Mouse (Mus musculus) heart, embryonic 13.5 days (tissue): ENCODE results near the gene Rbfox1. TPM values are rescaled to one million over a fixed set of nuclear protein-coding genes. Genes with fewer than 3 reads are reported as not detected.
A peak's percentile ranks its signal among the peaks of the same experiment; 100 is the strongest.

ENCODE experiments used
- ATAC-seq: fragments of 200-750 bp; cut with Nextera tagmentation; 2 replicates; pipeline ENCODE4 v1.8.0; 2017; ENCODE audit warnings: moderate TSS enrichment; ENCODE audit not compliant: insufficient number of reproducible peaks, low FRiP score, low TSS enrichment; ENCODE audit errors: extremely low read depth
- H3K27ac ChIP-seq: fragments of 300-500 bp; sonication (generic); replicated peaks from 2 replicates; pipeline ENCODE4 v1.5.1; 2015; ENCODE audit warnings: moderate library complexity, mild to moderate bottlenecking, inconsistent platforms
- H3K27me3 ChIP-seq: fragments of 300-500 bp; sonication (generic); replicated peaks from 2 replicates; pipeline ENCODE4 v1.6.1; 2015; ENCODE audit warnings: mild to moderate bottlenecking, inconsistent platforms
- H3K36me3 ChIP-seq: fragments of 300-500 bp; sonication (generic); 2 replicates; pipeline ENCODE4 v1.6.1; 2015; ENCODE audit warnings: mild to moderate bottlenecking, inconsistent platforms
- H3K4me1 ChIP-seq: fragments of 300-500 bp; sonication (generic); 2 replicates; pipeline ENCODE4 v1.6.1; 2015; ENCODE audit warnings: inconsistent platforms
- H3K4me2 ChIP-seq: fragments of 300-500 bp; sonication (generic); 2 replicates; pipeline ENCODE4 v1.6.1; 2015; ENCODE audit warnings: inconsistent platforms, mild to moderate bottlenecking, moderate library complexity
- H3K4me3 ChIP-seq: fragments of 300-500 bp; sonication (generic); 2 replicates; pipeline ENCODE4 v1.5.1; 2015; ENCODE audit warnings: moderate library complexity, mild to moderate bottlenecking, inconsistent platforms
- H3K9ac ChIP-seq: fragments of 300-500 bp; sonication (generic); 2 replicates; pipeline ENCODE4 v1.6.1; 2015; ENCODE audit warnings: inconsistent platforms, mild to moderate bottlenecking, moderate library complexity
- H3K9me3 ChIP-seq: fragments of 300-500 bp; sonication (generic); 2 replicates; pipeline ENCODE4 v1.6.1; 2016; ENCODE audit warnings: inconsistent platforms
- WGBS: fragments of 180-500 bp; shearing (Covaris S2); methylation state at CpG from one replicate; pipeline ENCODE4 v1.1.7; 2015; ENCODE audit warnings: mixed read lengths; 5-methylcytosine and 5-hydroxymethylcytosine counted together
- polyA plus RNA-seq: library from polyadenylated mRNA; unstranded; fragments of >200 nt; fragmentation: Nextera tagmentation; extraction: Ambion mirVana; gene quantifications from 2 replicates; pipeline ENCODE4 v1.2.1, GENCODE M21; 2015

Gene Rbfox1
- polyA plus RNA-seq, 1 experiment from 2014 or later: 2.8 TPM

DNA sequence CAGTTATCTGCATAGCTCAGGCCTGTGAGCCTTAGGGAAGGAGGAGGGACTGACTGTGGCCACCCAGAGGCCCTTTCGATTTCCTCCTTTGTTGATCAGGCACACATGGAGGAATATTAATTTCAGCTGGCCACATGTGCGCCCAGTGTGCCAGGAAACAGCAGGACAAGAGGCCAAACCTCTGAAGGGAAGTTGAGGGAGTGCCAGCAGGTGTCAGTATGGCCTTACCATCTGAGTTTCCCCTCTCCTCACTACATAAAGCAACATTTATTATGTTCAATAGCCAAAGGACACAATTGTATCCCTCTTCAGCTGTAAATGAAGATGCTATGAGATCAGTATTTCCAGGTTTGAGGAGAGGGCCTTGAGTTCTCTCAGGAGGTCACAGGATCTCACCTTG, 13.2 kb downstream of the Rbfox1 start:
- H3K4me3 ChIP-seq: no peak overlapping the region
- no peak overlapping the region for H3K9ac ChIP-seq
- H3K4me2 ChIP-seq: no peak overlapping the region
- no peaks in the 10 kb centered on the region for H3K36me3 ChIP-seq
- no peaks in the 10 kb centered on the region for H3K4me1 ChIP-seq
- H3K9me3 ChIP-seq: no peaks in the 10 kb centered on the region
- no peak for ATAC-seq
- H3K27me3 ChIP-seq: 0 out of 2 replicates have a peak, but pooled peaks cover 7% of the 10 kb centered on the region
- WGBS: 70% methylated on average over 2 of the region's 2 CpGs
- H3K27ac ChIP-seq: no peak overlapping the region

DNA sequence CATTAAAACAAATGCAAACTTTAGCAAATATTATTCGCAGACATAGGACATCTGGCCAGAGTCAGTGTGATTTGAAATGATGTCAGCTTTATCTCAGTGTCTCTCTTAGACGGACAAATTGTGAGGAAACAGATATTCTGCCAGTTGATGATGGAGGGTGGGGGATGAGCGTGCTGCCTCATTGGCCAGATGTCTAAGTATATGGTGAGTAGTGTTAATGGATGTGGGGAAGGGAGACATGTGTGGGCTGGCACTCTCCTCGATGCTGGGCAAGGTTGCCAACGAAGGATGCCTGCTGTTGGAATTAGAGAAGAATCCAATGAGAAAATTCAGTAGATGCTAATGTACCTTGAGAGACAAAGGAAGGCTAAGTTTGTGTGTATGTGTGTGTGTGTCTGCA, 25.6 kb downstream of the Rbfox1 start:
- Histone ChIP-seq H3K36me3 (no peaks in the 10 kb centered on the region), H3K27ac (no peak overlapping the region), H3K27me3 (no peaks in the 10 kb centered on the region), H3K4me2 (no peak overlapping the region), H3K9ac (no peak overlapping the region), H3K9me3 (no peaks in the 10 kb centered on the region), H3K4me3 (no peak overlapping the region), H3K4me1 (peaks cover 17% of the 10 kb centered on the region)
- 58% methylated on average over 5 of the region's 5 CpGs for WGBS
- no peak for ATAC-seq

DNA sequence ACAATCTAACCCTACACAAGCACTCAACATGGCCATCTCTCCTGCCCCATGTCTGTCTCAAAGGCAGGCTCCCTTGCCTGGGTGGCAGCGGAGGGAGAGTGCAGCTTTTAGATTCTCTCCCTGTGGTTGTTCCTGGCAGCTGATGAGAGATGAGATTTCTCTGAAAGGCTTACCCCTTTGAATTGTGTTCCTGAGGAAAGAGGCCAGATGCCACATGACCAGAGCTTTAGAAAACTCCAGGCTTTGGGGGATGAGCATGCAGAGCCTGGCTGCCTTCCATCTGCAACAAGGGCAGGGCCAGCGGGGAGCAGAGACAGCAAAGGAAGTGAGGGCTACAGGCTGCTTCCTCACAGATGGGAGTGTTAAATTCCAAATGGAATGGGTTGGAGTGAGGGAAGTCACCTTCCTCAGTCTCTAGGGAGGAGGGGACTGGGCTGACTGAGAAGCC, 26.7 kb downstream of the Rbfox1 start:
- ATAC-seq: no peak
- 28% methylated on average over 2 of the region's 2 CpGs for WGBS
- H3K27ac ChIP-seq: peak overlapping the region; percentile 61; the same call in 1 of the 2 replicates

DNA sequence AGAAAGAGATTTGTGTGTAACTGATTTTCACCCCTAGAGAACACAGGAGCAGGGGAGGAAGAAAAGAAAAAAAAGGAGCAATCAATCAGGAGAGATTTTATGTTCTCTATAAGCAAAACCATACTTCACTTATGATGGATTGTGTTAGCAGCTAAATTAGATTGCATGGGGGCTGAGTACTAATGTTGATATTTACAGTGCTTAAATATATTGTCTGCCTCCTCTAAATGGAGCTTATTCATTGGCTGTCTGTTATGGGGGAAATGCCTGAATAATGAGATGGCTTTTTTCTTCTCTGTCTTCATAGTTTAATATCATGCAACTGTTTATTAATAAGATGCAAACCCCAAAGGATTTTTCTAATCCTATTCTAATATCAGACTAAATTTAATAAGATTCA, 32.8 kb downstream of the Rbfox1 start:
- H3K4me1 ChIP-seq: peaks cover 5% of the 10 kb centered on the region
- H3K4me2 ChIP-seq: no peak overlapping the region

More for the DNA sequence above, 26.7 kb downstream of the Rbfox1 start:
- H3K4me1 ChIP-seq: peaks cover 17% of the 10 kb centered on the region
- no peak overlapping the region for H3K9ac ChIP-seq
- H3K4me3 ChIP-seq: no peak overlapping the region
- H3K36me3 ChIP-seq: no peaks in the 10 kb centered on the region
- H3K4me2 ChIP-seq: no peak overlapping the region
- no peaks in the 10 kb centered on the region for H3K9me3 ChIP-seq
- H3K27me3 ChIP-seq: no peaks in the 10 kb centered on the region

DNA sequence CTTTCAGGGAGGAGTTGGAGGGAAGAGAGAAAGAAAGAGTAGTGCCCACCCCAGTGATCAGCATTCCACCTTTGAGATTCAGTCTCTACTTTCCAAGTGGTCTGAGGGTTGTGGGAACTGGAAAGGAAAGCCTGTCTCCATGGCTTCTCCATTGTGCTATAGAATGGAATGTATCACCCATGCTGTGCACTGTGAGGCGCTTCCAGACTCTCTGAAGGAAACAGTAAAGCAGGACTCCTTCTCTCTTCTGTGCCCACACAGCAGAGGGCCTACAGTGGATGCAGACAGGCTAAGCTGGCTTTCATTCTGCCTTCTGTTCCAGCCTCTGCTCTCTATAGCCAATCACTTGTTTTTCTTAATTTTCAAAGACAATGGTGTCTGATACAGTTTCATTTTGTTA, 41.8 kb downstream of the Rbfox1 start:
- Histone ChIP-seq H3K36me3 (no peaks in the 10 kb centered on the region), H3K9me3 (no peaks in the 10 kb centered on the region), H3K27me3 (0 out of 2 replicates have a peak, but pooled peaks cover 6% of the 10 kb centered on the region), H3K9ac (no peak overlapping the region), H3K4me2 (no peak overlapping the region), H3K27ac (no peak overlapping the region), H3K4me1 (peaks cover 5% of the 10 kb centered on the region), H3K4me3 (no peak overlapping the region)
- 46% methylated on average over 1 of the region's 1 CpGs for WGBS
- no peak for ATAC-seq

More for the DNA sequence above, 32.8 kb downstream of the Rbfox1 start:
- Histone ChIP-seq H3K27ac (no peak overlapping the region), H3K9ac (no peak overlapping the region), H3K4me3 (no peak overlapping the region), H3K27me3 (no peaks in the 10 kb centered on the region), H3K9me3 (no peaks in the 10 kb centered on the region), H3K36me3 (no peaks in the 10 kb centered on the region)
- ATAC-seq: no peak

DNA sequence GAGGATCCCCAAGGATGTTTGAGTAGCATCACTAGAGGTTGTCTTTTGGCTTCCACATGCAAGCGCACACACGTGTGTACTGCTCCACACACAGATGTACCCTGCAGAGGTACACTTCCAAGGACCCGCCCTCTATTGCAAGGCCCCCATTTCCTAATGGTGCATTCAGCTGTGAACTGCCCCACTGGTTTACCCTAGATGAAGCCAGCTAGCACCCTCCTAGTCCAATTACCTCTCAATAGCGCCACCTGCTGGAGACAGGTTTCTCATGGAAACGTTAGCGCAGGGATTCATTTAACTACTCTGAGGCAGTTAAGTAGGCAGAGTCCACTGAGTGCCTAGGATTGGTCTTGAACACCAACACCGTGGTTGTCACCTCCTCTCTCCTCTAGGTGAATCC, 46.5 kb downstream of the Rbfox1 start:
- no peaks in the 10 kb centered on the region for H3K4me1 ChIP-seq
- no peaks in the 10 kb centered on the region for H3K36me3 ChIP-seq
- no peaks in the 10 kb centered on the region for H3K9me3 ChIP-seq
- H3K27me3 ChIP-seq: 0 out of 2 replicates have a peak, but pooled peaks cover 6% of the 10 kb centered on the region
- 24% methylated on average over 7 of the region's 7 CpGs for WGBS
- H3K9ac ChIP-seq: no peak overlapping the region
- no peak for ATAC-seq
- no peak overlapping the region for H3K4me2 ChIP-seq
- no peak overlapping the region for H3K4me3 ChIP-seq
- H3K27ac ChIP-seq: no peak overlapping the region

DNA sequence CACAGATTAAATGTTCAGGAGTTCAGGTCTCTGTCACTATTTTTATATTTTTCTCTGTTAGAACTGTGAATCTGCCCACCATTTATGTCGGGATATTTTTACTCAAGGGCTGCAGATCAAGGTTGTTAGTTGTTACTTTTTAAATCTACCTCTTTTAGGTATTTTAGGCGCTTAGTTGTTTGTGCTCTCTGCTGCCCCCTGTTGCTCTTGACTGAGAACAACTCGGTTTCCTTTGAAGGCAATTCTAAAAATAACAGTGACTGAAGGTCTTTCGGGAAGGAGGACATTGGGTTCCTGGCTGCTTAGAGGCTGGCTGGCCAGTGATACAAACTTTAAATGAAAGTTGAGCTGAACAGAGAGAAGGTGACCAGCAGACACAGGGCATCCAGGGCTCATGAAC, 54.9 kb downstream of the Rbfox1 start:
- 32% methylated on average over 4 of the region's 4 CpGs for WGBS
- no peak overlapping the region for H3K4me2 ChIP-seq
- no peak overlapping the region for H3K9ac ChIP-seq
- H3K27ac ChIP-seq: no peak overlapping the region
- H3K4me1 ChIP-seq: no peaks in the 10 kb centered on the region
- H3K4me3 ChIP-seq: no peak overlapping the region
- no peaks in the 10 kb centered on the region; the same call in 1 of the 2 replicates for H3K9me3 ChIP-seq
- H3K36me3 ChIP-seq: no peaks in the 10 kb centered on the region
- no peaks in the 10 kb centered on the region for H3K27me3 ChIP-seq
- no peak for ATAC-seq

DNA sequence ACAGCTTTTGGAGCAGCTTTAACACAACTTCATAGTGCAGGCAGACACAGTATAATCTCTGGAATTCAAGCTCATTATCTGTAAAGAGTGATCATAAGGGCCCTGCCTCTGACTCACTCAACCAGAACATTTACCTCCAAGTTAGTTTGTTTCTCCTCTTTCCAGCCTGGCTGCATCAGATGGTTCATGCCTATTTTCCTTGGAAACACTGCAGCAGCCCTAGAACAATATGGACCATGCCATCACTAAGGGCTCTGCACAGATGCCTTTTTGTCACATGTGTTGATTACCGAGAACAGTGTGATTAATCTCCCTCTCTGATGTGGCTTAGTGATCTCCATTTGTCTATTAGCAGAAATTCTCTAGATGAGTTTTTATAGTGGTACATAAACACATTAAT, 60.5 kb downstream of the Rbfox1 start:
- Histone ChIP-seq H3K36me3 (no peaks in the 10 kb centered on the region), H3K27ac (no peak overlapping the region), H3K4me3 (no peak overlapping the region), H3K9me3 (no peaks in the 10 kb centered on the region; the same call in 1 of the 2 replicates), H3K9ac (no peak overlapping the region), H3K27me3 (no peaks in the 10 kb centered on the region), H3K4me2 (no peak overlapping the region), H3K4me1 (no peaks in the 10 kb centered on the region)
- no peak for ATAC-seq
- WGBS: 66% methylated on average over 1 of the region's 1 CpGs

DNA sequence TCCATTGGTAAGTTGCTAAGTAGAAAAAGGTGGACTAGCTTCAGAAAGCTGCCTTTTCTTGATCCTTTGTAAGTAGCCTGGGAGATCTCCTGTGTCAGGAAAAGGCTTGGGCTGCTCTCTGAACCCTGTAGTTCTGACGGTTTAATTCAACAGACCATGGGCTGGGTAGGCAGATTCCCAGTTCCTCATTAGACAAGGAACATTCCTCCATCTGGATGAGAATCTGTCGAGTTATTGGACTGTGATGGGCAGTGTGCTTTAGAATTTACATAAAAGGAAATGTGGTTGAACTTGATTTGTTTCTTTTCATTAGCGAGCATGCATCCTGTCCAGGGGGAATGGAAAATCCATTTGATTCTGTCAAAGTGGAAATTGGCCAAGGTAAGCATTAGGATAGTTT, 68.0 kb downstream of the Rbfox1 start:
- H3K9ac ChIP-seq: no peak overlapping the region
- H3K4me1 ChIP-seq: no peaks in the 10 kb centered on the region
- H3K36me3 ChIP-seq: no peaks in the 10 kb centered on the region
- H3K27ac ChIP-seq: peak overlapping the region; percentile 36
- no peaks in the 10 kb centered on the region for H3K27me3 ChIP-seq
- H3K9me3 ChIP-seq: no peaks in the 10 kb centered on the region
- ATAC-seq: no peak
- no peak overlapping the region for H3K4me2 ChIP-seq
- WGBS: 63% methylated on average over 3 of the region's 3 CpGs
- no peak overlapping the region for H3K4me3 ChIP-seq

DNA sequence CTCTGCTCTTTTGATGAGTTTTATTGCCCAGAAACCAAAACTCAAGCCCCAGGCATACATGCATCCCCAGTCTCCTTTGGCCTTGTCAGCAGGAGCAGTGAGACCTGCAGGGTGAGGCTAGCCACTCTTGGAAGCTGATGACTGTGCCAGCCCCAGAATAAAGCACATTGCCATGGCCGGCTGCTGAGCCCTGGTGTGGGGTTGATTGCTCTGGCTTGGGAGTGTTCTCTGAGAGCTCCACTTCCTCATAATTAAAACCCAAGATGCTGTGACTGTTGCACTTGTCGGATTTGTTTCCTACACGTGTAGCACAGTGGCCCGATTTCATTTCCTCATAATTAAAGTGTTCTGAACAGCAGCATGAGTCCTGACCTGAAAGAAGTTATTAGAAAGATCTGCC, 72.3 kb downstream of the Rbfox1 start:
- Histone ChIP-seq H3K36me3 (no peaks in the 10 kb centered on the region), H3K9ac (no peak overlapping the region), H3K4me1 (no peaks in the 10 kb centered on the region), H3K27me3 (no peaks in the 10 kb centered on the region), H3K4me2 (no peak overlapping the region), H3K9me3 (no peaks in the 10 kb centered on the region), H3K27ac (no peak overlapping the region), H3K4me3 (no peak overlapping the region)
- WGBS: 75% methylated on average over 4 of the region's 4 CpGs
- no peak for ATAC-seq

DNA sequence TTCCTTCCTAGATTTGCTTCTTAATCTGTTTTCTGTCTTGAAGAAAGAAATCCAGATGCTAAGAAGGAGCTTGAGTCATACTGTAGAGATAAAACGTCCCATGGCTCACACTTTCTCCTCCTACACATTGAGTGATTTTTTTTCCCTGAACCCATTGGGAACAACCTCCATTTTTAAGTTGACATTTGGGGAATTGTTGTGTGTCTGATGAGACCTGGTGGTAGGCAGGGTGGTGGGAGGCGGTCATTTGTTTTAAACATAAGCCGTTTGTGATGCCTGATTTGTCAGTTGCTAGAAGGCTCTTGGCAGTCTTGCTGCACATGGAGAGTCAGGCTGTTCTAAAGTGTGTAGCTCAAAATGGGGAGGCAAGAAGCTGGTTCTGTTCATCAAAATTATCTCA, 76.6 kb downstream of the Rbfox1 start:
- 65% methylated on average over 3 of the region's 3 CpGs for WGBS
- Histone ChIP-seq H3K36me3 (no peaks in the 10 kb centered on the region), H3K27me3 (no peaks in the 10 kb centered on the region), H3K9ac (no peak overlapping the region), H3K9me3 (no peaks in the 10 kb centered on the region), H3K4me1 (no peaks in the 10 kb centered on the region), H3K4me3 (no peak overlapping the region), H3K4me2 (no peak overlapping the region), H3K27ac (no peak overlapping the region)
- no peak for ATAC-seq

DNA sequence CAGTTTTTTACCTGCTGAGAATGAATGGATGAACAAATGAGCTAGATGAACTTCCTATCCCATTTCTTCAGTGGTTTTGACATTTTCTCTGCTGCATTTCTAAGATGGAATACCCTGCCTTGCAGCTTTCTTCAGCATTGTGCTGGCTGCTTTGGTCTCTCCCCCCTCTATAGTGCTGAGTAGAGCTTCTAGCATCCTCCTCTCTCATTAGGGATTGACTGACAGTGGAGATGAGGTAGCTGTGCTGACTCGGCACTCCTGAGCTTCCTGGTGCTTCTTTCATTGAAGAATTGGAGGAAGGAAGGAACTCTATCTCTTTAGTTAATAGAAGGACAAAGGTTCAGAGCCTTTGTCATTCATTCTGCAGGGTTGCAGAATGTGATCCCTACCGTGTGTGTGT, 89.0 kb downstream of the Rbfox1 start:
- 47% methylated on average over 2 of the region's 2 CpGs for WGBS
- no peaks in the 10 kb centered on the region for H3K27me3 ChIP-seq
- no peak overlapping the region for H3K9ac ChIP-seq
- H3K36me3 ChIP-seq: no peaks in the 10 kb centered on the region
- H3K4me2 ChIP-seq: no peak overlapping the region
- H3K9me3 ChIP-seq: no peaks in the 10 kb centered on the region
- H3K4me3 ChIP-seq: no peak overlapping the region
- H3K27ac ChIP-seq: no peak overlapping the region
- H3K4me1 ChIP-seq: no peaks in the 10 kb centered on the region
- ATAC-seq: no peak
